Mouse (Mus musculus) thymus, adult 2 months (tissue): ENCODE data around the gene Olfml2b.

Source experiments
- CTCF ChIP-seq: fragments of 200-500 bp; IDR thresholded peaks from 2 replicates; pipeline ENCODE4 v1.5.1; 2012; ENCODE audit warnings: mild to moderate bottlenecking, control low read depth, low read length, moderate library complexity, borderline replicate concordance; ENCODE audit not compliant: control insufficient read depth, poor library complexity, insufficient read depth; ENCODE audit errors: extremely low read depth
- POLR2A ChIP-seq: fragments of 200-500 bp; IDR thresholded peaks from 2 replicates; pipeline ENCODE4 v1.6.1; 2012; ENCODE audit warnings: mild to moderate bottlenecking, low read length, control low read depth, moderate library complexity; ENCODE audit not compliant: control insufficient read depth, poor library complexity, insufficient read depth; ENCODE audit errors: extremely low read depth

DNA sequence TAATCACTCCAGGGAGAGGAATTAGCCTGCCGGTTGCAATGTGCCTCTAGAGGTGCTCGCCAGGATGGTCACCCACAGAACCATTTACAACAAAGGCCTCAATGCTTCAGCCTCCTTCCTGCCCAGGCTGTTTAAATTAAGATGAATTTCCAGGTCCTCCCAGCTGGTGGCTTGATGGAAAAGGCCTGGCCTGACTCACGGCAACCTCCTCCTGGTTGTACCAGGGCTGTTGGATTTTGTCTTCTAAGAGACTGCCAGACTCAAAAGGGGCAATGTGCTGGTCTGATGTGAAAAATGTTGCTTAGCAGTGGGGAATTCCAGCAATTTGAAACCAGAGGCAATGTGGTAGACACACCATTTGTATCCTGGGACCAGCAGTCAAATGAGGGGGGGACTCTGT, 56.8 kb downstream of the Olfml2b start:
- TF ChIP-seq POLR2A = no peak
- TF ChIP-seq CTCF = no peak
